Mouse (Mus musculus): ENCODE measurements around the gene Sohlh2.

The Sohlh2 gene

DNA sequence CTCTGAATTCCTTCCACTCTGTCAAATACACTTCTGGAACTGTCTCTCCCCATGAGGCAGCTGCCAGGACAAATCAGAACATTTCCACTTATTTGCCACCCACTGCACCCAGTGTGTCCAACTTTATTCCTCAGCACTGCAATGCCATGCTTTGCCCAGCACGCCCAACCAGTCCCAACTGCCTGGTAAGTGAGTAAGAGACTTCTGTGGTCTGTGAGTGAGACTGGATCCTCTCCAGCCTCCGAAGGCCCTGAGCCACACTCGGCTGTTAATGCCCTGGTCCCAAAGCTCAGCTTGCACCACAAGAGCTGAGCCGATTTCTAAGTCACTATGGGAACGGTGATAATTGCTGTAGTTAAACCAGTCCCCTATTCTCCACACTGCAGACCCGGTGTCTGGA is 25.8 kb downstream of the Sohlh2 start:
- CTCF ChIA-PET = no interaction called here

DNA sequence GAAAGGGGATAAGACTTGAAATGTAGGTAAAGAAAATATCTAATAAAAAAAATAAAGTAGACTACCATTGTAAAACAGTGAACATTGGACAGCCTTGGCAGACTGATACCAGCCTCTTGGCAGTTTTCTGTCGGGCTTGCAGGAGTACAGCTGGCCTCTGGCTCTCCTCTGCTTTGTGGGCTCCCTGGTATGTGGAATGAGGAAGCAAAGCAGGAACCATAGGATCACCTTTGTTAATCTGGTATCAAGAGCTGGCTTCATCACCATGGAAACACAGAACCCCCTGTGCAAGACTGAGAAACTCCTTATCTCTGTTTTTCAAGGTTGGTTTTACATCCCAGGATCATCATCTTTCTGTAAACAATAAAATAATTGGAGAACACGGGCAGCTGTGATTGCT is 30.4 kb downstream of the Sohlh2 start:
- CTCF ChIA-PET = no interaction called here

GRCm38 (mm10) chr3:55213785-55214184 is 32.0 kb downstream of the Sohlh2 start:
- CTCF ChIA-PET = no interaction called here

DNA sequence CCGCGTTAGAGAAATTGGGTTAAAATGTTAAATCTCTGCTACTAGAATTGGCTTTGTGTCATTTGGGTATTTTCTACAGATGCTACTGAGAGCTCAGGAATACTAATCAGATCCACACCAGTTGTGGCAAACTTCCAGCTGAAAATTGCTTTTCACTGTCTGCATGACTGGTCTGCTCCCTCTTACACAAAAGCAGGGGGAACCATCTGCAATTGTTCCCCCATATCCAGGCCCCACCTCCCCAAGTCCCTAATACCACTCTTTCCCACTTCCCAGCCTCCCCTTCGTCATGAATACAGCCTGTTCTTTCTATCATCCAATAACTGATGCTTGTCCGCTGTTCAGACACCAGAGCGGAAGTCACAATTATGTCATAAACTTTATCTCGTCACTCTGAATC is 32.6 kb downstream of the Sohlh2 start:
- CTCF ChIA-PET = no interaction called here

DNA sequence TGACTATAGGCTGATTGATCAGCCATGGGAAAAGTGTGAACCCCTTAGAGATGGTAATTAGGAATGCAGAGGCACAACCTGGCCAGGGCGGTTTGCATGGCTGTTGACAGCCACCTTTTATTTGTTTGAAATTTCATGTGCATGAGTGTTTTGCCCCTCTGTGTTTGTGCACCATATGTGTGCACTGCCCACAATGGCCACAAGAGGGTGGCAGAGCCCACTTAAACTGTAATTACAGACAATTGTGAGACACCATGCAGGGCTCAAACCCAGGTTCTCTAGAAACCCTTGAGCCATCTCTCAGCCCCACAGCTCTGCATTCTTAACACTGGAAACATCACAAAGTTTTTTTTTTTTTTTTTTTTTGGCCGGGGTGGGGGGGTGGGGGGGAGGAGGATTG is 40.7 kb downstream of the Sohlh2 start:
- CTCF ChIA-PET = no interaction called here

DNA sequence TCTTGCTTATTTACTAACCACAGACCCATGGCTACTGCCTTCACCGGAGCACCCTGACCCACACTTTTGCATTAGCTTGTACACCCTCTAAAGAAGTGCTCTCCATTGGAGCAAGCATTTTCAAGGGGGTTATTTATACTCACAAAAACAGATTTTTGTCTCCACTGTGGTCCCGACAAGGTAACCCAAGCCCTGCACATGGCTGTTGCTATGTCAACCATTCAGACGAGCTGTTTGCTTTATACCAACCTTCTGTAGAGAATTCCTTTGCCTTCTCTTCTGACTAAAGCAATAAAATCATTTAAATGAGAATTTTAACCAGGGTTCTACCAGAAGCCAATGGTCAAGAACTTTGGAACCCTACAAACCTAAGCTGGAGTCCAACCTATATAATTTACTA is 42.0 kb downstream of the Sohlh2 start:
- CTCF ChIA-PET = no interaction called here

- CTCF ChIA-PET = no interaction called here
Observed at GRCm38 (mm10) chr3:55226501-55227213, 44.8 kb downstream of the Sohlh2 start.

GRCm38 (mm10) chr3:55227214-55227581 is 45.4 kb downstream of the Sohlh2 start:
- CTCF ChIA-PET = no interaction called here

DNA sequence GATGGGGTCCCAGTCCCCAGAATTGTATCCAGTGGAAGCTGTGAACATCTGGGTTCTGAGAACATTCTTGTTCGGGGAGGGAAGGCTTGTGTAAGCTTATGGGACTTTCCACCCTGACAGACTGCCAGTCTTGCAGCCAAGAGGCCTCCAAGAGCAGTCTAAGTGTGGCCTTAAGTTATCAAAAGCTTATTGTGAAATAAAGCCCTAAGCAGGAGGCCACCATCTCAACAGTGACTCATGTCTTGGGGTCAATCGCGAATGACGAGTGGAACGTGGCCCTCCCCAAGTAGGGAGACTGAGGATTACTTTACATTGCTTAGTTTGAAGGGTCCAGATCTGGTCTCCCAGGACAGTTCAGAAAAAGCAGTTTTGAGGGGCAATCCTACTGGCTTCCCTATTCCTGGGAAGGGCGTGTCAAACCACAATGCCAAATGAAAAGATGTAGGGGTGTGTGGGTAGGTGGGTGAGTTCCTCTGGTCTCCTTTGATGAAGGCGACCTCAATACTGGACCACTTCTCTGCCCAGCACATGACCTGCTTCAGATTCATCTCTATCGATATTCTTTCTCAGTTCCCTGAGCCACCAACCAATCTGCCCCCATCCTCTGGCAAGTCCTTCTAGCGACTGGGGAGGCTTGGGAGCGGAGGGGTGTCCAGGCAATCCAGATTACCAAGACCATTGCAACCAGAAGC is 60.0 kb downstream of the Sohlh2 start, which contains the start of gene Dclk1:
Dclk1 (plus strand) TSS at position 635 of the 692 bp plus-strand sequence.
- CTCF ChIA-PET = no interaction called here

- CTCF ChIA-PET = no interaction called here
Observed at GRCm38 (mm10) chr3:55242422-55243055, 60.7 kb downstream of the Sohlh2 start.

- CTCF ChIA-PET = no interaction called here
Observed at GRCm38 (mm10) chr3:55243056-55243471, 61.2 kb downstream of the Sohlh2 start.

- CTCF ChIA-PET = no interaction called here
Observed at GRCm38 (mm10) chr3:55244087-55244486, 62.3 kb downstream of the Sohlh2 start.

- CTCF ChIA-PET = no interaction called here
Observed at GRCm38 (mm10) chr3:55246618-55247272, 64.9 kb downstream of the Sohlh2 start.

DNA sequence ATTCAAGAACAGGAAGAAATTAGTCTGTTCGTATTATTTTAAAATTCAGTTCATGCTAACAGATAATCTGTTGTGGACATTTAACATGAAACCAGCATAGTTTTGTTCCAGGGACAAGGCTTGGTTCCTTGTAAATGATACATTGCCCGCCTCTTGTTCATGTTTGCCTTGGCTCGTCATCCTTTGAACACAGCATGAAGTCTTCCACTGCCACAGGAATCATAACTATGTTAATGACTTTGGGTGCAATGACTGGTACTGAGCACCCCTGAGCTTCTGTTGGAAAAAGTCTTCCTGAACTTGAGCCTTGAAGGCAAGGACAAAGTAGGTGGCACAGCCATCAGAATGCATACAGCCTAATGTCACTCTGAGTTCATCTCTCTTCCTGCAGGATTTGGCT is 66.2 kb downstream of the Sohlh2 start:
- CTCF ChIA-PET = no interaction called here

DNA sequence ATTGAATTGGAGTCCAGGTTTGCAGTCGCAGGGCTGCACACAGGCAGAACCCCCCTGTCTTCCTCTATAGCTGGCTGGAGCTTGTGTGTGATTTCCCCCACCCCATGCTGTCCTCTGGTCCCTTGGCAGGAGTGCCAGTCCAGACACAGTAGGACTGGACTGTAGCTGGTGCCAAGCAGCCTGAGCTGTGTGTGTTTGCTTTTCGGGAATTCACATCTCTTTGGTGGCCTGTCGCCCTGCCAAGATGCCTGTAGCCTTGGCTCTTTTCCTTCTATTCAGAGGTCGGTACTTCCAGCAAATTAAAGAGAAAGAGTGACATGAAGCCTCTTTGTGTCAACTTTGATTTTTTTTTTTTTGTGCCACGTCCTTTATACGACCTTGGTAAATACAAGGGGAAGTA is 66.7 kb downstream of the Sohlh2 start:
- CTCF ChIA-PET = no interaction called here

DNA sequence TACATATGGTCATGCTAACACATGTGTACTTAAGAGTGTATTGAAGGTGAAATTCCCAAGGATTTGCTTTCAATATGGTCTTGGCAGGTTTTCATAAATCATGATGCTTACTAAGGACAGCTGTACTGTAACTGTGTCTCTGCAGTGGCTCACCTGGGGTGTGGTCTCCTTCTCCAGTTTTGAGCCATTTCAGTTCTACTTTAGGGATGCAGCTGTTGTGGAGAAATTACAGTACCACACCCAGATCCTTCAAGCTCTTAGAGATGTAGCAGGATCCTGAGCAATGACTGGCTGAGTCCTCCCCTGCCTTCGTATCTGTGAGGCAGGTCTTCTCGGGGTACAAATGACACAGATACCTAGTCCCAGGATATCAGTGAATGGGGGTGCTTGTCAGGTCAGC is 68.8 kb downstream of the Sohlh2 start:
- CTCF ChIA-PET = no interaction called here
